Mouse (Mus musculus) MN1 (cell line): ENCODE measurements at regions not wholly inside any gene's neighbourhood (a gene's known extent, or its start where the extent isn't known, plus 50 kb on each side); places are given as distances from the start of the nearest gene placed in this dataset.

Source experiments
- DNase-seq: peaks from one replicate; pipeline ENCODE4 v3.0.0-alpha.2; 2016; ENCODE audit warnings: low spot score

DNA sequence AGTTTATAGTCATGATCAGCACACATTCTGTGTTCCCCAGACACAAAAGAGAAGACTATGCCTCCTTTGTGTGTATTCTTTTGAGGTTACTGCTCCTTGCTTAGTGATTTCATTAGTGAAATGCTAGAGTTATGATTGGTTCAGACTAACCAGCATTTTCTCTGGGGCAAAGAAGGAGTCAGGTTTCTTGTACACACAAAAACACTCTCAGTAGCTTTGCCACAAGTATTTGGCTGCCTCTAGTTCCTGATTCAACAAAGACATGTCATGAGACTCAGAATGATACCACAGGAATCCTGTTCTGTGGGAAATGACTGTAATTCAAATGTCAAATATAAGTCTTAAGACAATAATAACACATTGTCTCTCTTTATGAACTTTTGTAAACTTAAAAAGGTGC lies 86.9 kb downstream of the Alx1 start:
- DNase-seq: no peak

DNA sequence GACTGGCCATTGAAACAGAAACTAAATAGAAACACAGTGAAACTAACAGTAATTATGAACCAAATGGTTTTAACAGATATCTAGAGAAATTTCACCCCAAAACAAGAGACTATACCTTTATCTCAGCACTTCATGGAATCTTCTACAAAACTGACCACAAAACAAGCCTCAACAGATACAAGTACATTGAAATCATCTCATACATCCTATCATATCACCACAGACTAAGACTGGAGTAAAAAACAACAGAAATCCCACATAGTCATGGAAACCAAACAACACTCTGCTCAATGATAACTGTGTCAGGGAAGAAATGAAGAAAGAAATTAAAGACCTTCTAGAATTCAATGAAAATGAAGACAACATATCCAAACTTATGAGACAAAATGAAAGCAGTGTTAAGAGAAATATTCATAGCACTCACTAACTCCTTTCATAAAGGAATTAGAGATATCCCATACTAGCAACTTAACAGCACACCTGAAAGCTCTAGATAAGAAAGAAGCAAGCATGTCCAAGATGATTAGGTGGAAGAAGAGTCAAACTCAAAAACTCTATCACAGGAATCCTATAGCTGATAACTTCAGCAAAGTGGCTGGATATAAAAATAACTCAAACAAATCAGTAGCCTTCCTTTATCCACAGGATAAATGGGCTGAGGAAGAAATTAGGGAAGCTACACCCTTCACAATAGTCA lies 89.0 kb downstream of the Alx1 start:
- no peak for DNase-seq

DNA sequence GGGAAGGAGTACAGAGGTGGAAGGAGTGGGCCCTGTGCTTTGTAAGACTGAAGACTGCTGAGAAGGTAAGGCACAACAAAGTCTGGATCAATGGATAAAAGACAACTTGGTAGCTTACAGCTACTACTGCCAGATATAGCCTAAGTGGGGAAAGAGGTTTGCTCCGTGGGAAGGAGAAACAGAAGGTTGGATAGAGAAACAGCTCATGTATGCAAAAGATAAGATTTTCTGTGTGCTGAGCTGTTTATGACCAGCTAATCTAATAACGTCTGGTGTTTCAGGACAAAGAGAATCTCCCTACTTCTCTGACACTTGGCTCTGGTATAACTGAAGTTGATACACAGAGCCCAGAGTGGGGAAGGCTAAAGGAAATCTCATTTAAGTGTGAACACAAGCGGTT lies 98.6 kb downstream of the Alx1 start:
- no peak for DNase-seq

DNA sequence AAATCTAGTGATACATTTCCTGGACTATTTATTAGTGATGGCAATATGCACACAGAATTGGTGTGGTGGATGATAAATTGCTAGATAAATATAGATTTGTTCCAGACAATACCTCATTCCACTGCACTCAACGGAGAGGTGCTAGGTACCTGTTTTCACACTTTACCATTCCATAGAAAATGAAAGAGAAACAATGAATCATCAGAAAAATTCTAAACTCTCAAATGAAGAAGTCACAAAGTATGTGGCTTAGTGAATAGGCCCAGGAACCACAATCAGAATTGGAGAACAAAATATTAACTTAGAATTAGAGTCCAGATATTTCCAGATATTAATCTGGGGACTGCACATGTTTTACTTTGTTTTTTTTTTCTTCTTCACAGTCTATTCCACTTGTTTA lies 101.4 kb downstream of the Alx1 start:
- DNase-seq: no peak

DNA sequence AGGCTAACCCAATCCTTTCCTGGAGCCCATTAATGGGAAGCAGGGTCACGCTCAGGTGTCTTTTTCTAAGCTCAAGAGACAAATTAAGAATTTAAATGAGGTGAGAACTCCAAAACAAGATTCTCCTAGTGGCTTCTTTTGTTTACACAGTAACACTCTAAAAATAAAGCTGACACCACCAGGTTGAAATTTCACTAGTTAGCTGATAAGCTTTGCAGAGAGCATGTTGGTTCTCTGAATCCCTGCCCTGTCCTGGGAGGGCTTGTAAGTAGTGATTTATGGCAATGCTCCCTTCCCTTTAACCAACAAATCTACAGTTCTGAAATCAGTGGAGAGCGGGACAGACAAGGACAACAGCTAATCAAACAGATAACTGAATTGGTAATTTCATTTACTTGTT lies 132.6 kb downstream of the Alx1 start:
- no peak for DNase-seq

DNA sequence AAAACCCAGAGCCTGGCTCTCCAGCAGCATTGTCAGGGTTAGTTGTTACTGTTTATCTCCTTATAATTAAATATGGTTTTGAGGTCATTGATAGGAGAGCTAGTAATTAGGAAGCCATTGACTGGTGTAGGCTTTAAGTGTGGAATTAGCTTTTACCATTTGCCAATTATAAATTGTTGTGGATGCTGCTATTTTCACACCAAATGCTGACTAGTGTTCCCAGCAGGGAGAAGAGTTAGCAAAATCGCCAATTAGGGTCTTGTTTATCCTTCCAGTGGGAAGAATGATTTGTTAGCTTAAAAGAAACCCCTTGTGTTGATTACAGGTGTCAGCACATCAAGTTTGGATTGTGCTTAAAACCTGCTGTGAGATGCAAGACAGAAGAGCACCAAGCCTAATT lies 134.1 kb downstream of the Alx1 start:
- DNase-seq: no peak

DNA sequence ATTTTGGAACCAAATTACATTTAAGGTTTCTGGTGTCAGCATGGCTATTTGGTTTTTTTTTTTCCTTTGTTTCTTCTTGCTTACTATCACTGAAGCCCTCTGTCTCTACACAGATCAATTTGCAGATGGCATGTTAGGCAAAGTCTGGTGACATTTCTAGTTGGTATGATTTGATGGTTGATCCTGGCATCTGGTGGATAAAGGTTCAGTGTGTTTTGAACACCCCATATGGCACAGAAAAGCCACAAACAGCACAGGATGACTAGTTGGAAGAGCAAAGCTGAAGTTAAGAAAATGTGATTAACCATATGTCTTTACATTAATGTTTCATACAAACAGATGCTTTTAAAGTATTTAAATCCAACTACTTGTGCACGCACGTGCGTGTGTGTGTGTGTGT lies 137.6 kb downstream of the Alx1 start:
- no peak for DNase-seq

DNA sequence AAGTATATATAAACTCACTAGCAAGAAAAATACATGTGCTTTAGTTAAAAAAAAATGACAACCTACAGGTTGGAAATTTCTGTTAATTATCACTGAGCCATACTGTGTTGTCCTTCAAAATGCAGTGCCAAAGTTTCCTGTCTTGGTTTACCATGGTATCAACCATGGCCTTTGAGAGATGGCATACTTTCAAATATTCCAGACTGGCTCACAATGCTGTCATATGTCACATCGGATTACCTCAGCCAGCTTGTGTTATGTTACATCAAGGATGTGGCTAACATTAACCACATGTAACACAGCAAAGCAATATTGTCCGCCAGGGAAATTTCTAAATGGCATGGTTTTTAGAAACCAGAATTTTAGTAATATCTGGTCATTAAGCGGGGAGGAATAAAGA lies 140.3 kb downstream of the Alx1 start:
- DNase-seq: no peak

DNA sequence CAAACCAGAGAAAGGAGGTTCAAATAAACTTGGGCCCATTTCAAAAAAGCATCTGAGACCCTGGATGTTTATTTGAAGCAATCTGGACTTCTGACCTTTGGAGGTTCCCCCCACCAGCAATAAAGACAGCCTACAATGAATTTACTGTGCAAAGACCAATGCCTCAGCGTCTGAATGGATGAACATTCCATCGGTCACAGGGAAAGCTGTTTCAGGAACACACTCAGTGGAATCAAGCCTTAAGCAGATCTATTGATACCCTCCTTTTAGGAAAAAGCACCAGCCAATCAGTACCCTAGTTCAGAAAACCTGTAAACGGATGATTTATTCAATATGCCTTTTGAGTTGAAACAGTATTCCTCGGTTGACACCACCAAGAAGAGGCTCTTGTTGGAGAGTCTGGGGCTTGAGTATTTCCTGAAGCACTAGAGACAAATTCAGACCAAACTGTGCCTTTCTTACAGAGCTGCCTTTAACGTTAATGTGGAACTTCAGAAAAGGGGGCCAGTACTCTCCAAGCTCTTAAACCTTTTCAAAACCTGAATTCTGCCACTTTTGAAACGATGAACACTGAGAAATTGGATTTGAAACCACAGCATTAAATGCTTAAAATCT lies 148.1 kb downstream of the Alx1 start:
- DNase-seq: no peak

DNA sequence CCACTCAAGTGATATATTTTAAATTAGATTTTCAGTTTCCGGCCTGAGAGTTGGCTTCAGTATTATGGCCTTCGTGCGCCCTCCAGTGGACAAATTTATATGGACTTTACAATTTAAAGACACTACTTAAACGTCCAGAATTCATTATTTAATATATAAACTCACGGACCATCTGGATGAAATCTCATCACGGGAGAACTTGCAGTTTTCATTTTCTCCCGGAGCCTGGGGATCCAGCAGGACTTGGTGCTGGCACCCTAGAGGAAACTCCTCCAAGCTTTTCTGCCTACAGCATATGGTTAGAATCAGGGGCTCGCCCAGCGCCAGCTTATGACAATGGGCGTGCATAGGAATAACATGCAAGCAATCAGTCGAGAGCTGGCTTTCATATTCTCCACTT lies 152.0 kb downstream of the Alx1 start:
- DNase-seq: peak; percentile 23

DNA sequence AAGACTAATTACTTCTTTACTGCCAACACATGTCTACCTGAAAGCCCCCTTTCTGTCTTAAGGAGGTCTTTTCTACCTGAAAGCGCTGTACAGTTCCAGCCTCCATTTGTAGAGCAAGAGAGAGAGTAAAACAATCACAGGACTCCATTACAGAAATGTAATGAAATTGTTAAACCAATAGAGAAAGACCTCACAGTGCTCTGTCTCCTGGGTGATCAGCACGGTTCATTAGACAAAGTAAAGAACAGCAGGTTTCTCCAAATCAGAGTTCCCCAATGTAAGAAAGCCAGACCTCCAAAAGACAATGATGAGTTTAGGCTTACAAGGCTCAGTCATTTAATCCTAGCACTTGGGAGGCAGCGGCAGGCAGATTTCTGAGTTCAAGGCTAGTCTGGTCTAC lies 153.1 kb downstream of the Alx1 start:
- DNase-seq: no peak

DNA sequence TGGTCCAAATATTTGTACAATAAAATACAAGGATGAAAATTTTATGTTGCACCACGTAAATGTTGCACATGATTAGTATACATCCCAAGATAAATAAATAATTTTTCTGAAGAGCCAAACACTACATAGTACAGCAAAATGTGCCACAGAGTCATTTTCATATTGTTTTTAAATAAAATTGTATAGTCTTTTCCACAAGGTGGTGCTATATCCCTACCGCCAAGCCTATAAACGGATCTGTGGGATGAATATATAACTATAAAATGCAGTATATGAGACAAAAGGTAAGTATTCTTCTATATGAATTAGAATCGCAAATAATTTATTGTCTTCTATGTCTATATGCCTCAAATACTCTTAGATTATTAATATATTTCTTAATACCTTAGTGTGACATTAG lies 163.1 kb downstream of the Alx1 start:
- DNase-seq: peak; percentile 9

DNA sequence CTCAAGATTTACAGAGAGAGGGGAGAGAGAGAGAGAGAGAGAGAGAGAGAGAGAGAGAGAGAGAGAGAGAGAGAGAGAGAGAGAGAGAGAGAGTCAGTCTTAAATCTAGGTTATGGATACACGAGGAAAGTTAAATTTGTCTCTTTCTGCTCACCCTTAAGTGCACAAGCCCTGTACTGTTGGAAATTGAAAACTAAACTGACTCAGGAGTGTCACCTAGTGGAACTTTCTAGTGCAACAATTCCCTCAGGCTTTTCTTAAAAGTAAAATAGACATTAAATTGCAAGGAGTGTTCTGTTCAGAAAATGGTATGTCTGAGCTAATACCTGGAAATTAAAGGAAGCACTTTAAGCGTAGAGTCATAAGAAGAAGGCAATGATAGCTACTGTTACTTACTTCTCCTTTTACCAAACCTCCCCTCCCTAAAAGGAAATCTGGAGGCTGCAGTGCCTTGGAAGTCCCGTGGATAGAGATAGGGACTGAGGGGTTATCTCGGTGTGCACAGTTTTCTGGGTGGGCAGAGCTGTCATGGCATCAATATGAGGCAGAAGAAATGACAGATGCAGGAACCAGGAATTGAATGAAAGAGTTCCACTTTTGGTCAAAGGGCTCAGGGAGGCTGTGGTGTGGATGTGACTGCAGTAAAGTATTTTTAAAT lies 193.3 kb downstream of the Alx1 start:
- DNase-seq: no peak

DNA sequence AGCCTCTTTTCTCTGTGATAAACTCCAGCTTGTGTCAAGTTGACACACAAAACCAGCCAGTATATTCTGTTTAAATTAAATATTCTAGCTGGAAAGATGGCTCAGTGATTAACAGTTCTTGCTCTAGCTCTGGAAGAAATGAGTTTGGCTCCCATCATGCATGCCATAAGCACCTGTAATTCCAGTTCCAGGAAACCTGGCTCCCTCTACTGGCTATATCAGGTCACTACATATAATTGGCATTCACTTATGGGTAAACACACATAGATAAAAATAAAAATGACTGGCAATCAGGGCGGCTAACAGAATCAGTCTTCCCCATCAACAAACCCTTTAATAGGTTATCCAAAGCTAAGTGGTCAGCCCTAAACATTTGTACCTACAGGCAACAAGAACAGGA lies 194.2 kb downstream of the Alx1 start:
- DNase-seq: no peak

DNA sequence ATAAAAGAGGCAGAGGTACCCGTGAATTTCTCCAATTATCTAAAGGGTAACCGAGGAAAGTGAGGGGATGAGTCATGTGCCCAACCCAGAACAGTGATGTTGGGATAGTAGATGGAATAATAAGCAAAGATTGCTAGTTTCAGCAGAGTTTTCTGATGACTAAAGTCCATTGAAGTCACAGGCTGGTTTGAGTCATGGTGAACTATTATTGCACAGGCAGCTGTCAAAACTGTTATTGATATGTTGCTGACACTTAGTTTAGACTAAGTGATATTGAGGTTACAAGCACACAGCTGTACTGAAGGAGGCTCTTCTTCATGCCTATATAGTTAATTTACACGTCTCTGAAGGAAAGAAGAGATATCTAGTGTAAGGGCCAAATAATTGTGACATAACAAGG lies 200.4 kb downstream of the Alx1 start:
- DNase-seq: no peak

DNA sequence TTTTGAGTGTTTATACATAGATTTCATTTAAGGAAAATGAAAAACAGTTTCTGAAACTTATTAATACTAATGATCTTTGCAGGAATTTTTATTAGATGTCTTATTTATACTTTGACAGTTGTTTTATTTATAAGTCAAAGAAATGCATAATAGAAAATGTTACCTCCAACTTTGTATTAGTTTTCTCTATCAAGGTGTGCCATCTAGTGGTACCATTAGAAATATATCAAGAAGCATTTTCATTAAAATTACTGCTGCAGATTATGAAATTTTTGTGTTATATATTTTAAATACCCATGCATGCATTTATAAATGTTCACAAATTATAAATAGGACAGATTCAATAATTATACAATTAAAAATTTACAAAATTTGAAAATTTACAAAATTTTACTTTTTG lies 206.6 kb downstream of the Alx1 start:
- no peak for DNase-seq

DNA sequence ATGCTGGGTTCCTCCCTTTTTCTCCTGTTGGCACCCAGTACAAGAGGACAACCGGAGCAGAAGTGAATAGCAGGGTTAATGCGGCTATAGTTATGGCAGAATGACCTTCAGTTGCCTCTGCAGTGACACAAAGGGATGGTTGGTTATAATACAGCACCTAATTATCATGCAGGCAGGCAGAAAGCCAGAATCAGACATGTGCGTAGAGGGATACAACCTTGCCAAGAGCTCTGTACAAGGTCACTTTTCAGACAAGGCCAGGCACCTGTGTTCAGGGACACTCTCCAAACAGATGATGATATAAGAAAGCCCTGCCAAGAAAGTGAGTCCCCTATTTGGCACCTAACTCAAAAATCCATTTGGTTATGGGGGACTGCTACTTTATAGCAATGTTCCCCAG lies 228.6 kb downstream of the Alx1 start:
- DNase-seq: no peak

DNA sequence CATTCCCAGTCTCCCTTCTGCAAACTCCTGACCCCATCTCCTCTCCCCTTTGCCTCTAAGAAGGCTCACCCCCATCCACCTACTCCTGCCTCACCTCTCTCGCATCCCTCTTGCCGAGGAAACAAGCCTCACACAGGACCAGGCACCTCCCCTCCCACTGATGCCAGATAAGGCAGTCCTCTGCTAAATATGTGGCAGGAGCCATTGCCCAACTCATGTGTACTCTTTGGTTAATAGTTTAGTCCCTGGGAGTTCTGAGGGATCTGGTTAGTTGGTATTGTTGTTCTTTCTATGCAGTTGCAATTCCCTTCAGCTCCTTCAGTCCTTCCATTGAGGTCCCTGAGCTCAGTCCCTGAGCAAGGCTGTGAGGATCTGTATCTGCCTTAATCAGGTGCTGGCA lies 250.8 kb downstream of the Alx1 start:
- no peak for DNase-seq

DNA sequence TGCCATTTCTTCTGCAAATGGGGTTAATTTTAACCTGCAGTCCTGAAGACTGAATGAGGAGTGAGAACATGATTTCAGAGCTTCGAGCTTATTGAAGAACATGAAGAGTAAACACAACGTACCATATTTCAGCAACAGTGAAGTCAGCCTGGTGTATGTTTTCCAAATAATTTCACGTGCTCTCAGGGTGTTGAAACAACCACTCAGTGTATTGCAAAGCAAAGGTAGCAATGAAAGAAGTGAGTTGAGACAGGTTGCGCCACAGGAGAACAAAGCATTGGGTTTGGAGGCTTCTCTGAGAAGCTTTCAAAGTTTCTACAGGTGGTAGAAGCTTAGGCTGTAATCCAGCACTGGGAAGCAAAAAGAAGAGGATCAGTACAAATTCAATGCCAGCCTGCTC lies 251.7 kb downstream of the Rassf9 start:
- DNase-seq: no peak

DNA sequence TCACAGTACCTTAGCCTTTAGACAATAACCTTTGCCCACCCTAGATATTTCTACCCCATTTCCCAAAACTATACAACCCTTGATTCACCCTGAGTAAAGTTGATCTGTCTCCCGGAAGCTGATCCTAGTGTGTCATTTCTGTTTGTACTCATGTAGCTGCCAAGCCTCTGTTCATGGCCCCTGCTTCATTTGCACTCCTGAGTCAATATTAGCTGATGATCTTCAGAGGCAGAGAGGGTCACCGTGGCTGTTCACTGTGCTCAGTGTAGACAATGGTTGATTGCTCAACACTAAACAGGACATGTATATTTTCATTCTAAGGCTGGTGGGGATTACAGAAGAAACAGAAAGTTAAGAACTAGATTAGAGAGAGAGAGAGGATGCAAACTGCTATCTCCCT lies 250.4 kb downstream of the Rassf9 start:
- no peak for DNase-seq

DNA sequence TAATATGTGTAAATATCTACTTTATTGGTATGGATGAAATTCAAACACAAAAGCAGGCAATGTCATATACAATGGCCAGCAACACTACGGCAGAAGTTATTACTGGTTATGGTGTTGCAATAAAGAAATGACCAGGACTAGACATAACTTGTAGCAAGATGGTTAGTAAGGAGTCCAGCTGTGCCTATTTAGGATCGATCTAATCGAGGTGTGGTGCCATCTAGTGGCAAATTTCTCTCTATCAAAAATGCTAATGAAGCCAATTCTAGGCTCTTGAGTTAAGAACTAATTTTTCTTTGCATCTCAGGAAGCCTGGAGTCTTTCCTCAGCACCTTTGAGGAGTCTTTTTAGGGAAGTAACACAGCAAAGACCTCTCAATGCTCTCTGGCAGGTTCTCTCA lies 223.2 kb downstream of the Rassf9 start:
- DNase-seq: no peak

DNA sequence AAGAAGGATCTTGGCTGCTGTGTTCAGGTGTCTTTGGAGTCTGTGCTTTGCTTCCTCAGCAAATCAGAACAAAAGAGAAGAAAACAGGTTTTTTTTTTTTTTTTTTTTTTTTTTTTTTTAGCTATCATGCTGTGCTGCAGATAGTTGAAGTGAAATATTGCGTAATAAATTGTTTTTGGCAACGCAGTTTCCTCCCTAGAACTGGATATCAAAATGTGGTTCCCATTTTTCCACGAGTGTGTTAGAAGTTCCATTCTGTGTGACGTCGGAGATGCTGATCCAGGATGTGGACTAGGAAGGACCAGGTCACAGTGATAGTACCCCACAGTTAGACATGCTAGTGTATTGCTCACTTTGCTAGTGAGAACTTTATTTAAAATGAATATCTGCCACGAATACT lies 220.4 kb downstream of the Rassf9 start:
- no peak for DNase-seq

DNA sequence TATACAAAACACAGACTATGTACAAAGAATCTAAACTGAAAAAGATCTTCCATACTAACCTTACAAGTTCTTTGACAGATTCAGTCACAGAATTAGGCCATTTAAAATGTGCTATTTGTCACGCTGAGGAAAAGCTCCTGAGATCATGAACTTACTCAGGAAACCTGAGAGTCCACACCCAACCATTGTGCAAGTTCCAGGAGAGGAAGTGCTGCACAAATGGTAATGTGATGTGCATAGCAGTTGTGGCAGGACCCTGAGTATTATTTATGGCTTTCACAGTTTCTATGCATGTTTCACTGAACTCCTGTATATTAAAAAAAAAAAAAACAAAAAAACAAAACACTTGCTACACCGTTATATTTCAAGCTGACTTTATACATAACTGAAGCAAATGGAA lies 200.2 kb downstream of the Rassf9 start:
- DNase-seq: no peak

DNA sequence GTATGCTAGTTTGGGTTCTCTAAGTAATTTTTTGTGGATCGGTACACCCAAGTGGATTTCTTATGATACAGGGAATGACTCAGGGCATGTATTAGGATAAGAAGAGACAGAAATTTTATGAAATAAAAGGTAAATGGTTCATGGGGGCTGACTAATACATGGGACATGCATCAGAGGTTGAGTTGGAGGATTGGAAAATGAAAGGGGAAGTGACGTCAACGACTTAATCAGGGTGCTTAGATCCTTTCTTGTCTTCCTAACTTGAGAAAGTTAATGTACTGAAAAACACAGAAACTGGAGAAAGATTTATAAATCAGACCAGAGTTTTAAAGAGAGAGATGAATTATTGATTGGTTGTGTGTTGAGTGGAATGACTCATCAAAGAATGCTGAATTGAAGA lies 193.8 kb downstream of the Rassf9 start:
- no peak for DNase-seq
